9 mouse cellular contexts compared by ENCODE assay signal in genomic region chr17:34899053-34899889, GRCm38 (mm10). TPM values are rescaled to one million over a fixed set of nuclear protein-coding genes. Genes with fewer than 3 reads are reported as not detected.
DNase-seq lines count a peak whose midpoint lies in the region; ATAC-seq and TF ChIP-seq lines count a peak whose summit lies in the region.
"Had no signal": no experiment of that assay in that cellular context is flagged by ENCODE, and none has a peak within 500 bp of the region (broad histone marks: within the 10 kb centered on the region; RNA-seq: fewer than 3 reads in every experiment).

No protein-coding gene starts in this region.

- H3K4me2 ChIP-seq in embryonic facial prominence, embryonic 13.5 days = peak overlapping the region; percentile 88
- H3K4me2 ChIP-seq in midbrain, embryonic 12.5 days (replicated peaks) = peak overlapping the region; percentile 98

- H3K36me3 ChIP-seq in embryonic facial prominence, embryonic 13.5 days = peaks cover 39% of the 10 kb centered on the region
- peaks cover 55% of the 10 kb centered on the region for H3K36me3 ChIP-seq in limb, embryonic 10.5 days
- peaks cover 36% of the 10 kb centered on the region for H3K36me3 ChIP-seq in midbrain, embryonic 12.5 days
- H3K36me3 ChIP-seq in testis, adult 2 months (ENCODE audit: control insufficient read depth, insufficient read depth, low read length) = peaks cover 3% of the 10 kb centered on the region; the same call in 1 of the 2 replicates

- no peak for TF ChIP-seq CTCF in testis, adult 2 months (IDR thresholded peaks at IDR 0.05; ENCODE audit: control insufficient read depth, insufficient read depth, insufficient replicate concordance, low read depth, low read length)

- peaks cover 3% of the 10 kb centered on the region; the same call in 1 of the 2 replicates for H3K9me3 ChIP-seq in embryonic facial prominence, embryonic 13.5 days
- no peaks in the 10 kb centered on the region for H3K9me3 ChIP-seq in limb, embryonic 10.5 days (replicated peaks)
- no peaks in the 10 kb centered on the region for H3K9me3 ChIP-seq in midbrain, embryonic 12.5 days

- peak; percentile 45 for DNase-seq in gastrocnemius, postnatal 10 days
- DNase-seq in gastrocnemius, adult 8-10 months (ENCODE audit: low spot score in 2 of 2) = no peak
- peak; percentile 60 for DNase-seq in adrenal gland, adult 18-20 months (ENCODE audit: low spot score in 2 of 2)
- peak; percentile 50 for DNase-seq in heart, postnatal 4 days
- peak; percentile 60 for DNase-seq in limb, embryonic 10.5 days (ENCODE audit: low spot score)

- ATAC-seq in embryonic facial prominence, embryonic 13.5 days (ENCODE audit: insufficient number of reproducible peaks, insufficient read depth, low FRiP score, low TSS enrichment, low read depth) = 0 out of 2 replicates have a peak, but pooled peaks have one; percentile 4
- peak; percentile 14 for ATAC-seq in midbrain, embryonic 12.5 days (ENCODE audit: low FRiP score, low read depth)

- H3K27ac ChIP-seq in embryonic facial prominence, embryonic 13.5 days = peak overlapping the region; percentile 96
- peak overlapping the region; percentile 100 for H3K27ac ChIP-seq in limb, embryonic 10.5 days
- H3K27ac ChIP-seq in midbrain, embryonic 12.5 days (replicated peaks) = peak overlapping the region; percentile 96
- H3K27ac ChIP-seq in testis, adult 2 months (ENCODE audit: control insufficient read depth, insufficient read depth, low read depth, low read length) = peak overlapping the region; percentile 83

- H3K4me3 ChIP-seq in embryonic facial prominence, embryonic 13.5 days = peak overlapping the region; percentile 90
- H3K4me3 ChIP-seq in limb, embryonic 10.5 days = peak overlapping the region; percentile 99
- peak overlapping the region; percentile 100 for H3K4me3 ChIP-seq in midbrain, embryonic 12.5 days
- H3K4me3 ChIP-seq in testis, adult 2 months (ENCODE audit: control insufficient read depth, low read depth, low read length) = peak overlapping the region; percentile 91

- no peaks in the 10 kb centered on the region for H3K27me3 ChIP-seq in embryonic facial prominence, embryonic 13.5 days
- H3K27me3 ChIP-seq in limb, embryonic 10.5 days (ENCODE audit: low read depth, poor library complexity, severe bottlenecking) = no peaks in the 10 kb centered on the region
- H3K27me3 ChIP-seq in midbrain, embryonic 12.5 days = no peaks in the 10 kb centered on the region
- H3K27me3 ChIP-seq in testis, adult 2 months (ENCODE audit: control insufficient read depth, insufficient read depth, low read length) = no peaks in the 10 kb centered on the region

- WGBS in embryonic facial prominence, embryonic 13.5 days = 1% methylated on average over 44 of the region's 45 CpGs
- under 1% methylated on average over 43 of the region's 45 CpGs for WGBS in limb, embryonic 10.5 days
- WGBS in midbrain, embryonic 12.5 days = under 1% methylated on average over 43 of the region's 45 CpGs

- peaks cover 42% of the 10 kb centered on the region for H3K4me1 ChIP-seq in embryonic facial prominence, embryonic 13.5 days
- H3K4me1 ChIP-seq in limb, embryonic 10.5 days = peaks cover 46% of the 10 kb centered on the region
- peaks cover 43% of the 10 kb centered on the region for H3K4me1 ChIP-seq in midbrain, embryonic 12.5 days
- peaks cover 15% of the 10 kb centered on the region for H3K4me1 ChIP-seq in testis, adult 2 months (ENCODE audit: control insufficient read depth, insufficient read depth, low read length)

- peak overlapping the region; percentile 96 for H3K9ac ChIP-seq in embryonic facial prominence, embryonic 13.5 days
- H3K9ac ChIP-seq in midbrain, embryonic 12.5 days (replicated peaks) = peak overlapping the region; percentile 99

- no peak for TF ChIP-seq POLR2A in testis, adult 2 months (IDR thresholded peaks at IDR 0.05; ENCODE audit: control insufficient read depth, low read depth, low read length)

RNA-seq across cellular contexts. Expression of gene Ehmt2, which starts 1.0 kb away (rescaled TPM):
- 10 to 100 TPM; 40.9 to 53.7 TPM for total RNA-seq in gastrocnemius, postnatal 10 days (2021)
- 10 to 100 TPM; 31.2 to 37.2 (median 33.4) TPM for total RNA-seq in gastrocnemius, adult 8-10 months (2022)
- total RNA-seq in adrenal gland, adult 18-20 months (2021) = 100 to 1,000 TPM; 101 to 144 TPM
- polyA plus RNA-seq in embryonic facial prominence, embryonic 13.5 days (2015; fragmentation: Nextera tagmentation; extraction: Ambion mirVana) = 98.5 and 100 TPM in 2 replicates
- total RNA-seq in heart, postnatal 4 days (2021) = 10 to 100 TPM; 55.7 to 56.8 TPM
- 109 and 116 TPM in 2 replicates for polyA plus RNA-seq in limb, embryonic 10.5 days (2016; fragmentation: Nextera tagmentation; extraction: Ambion mirVana)
- 113 and 120 TPM in 2 replicates for polyA plus RNA-seq in midbrain, embryonic 12.5 days (2016; fragmentation: Nextera tagmentation; extraction: Ambion mirVana)
- polyA plus RNA-seq in testis, adult 2 months (2012; rRNA removed) = 344 and 384 TPM in 2 replicates

RNA-seq across cellular contexts. Expression of gene C2, which starts 1.2 kb away (rescaled TPM):
- 1 to 10 TPM; 4.3 to 5.6 TPM for total RNA-seq in gastrocnemius, postnatal 10 days (2021)
- total RNA-seq in gastrocnemius, adult 8-10 months (2022) = 1 to 10 TPM in 3 of 4 experiments, under 1 TPM in 1; 0.73 to 2.3 (median 2.2) TPM
- total RNA-seq in adrenal gland, adult 18-20 months (2021) = 10 to 100 TPM; 88.3 to 89.2 TPM
- 2.7 and 3.2 TPM in 2 replicates for polyA plus RNA-seq in embryonic facial prominence, embryonic 13.5 days (2015; fragmentation: Nextera tagmentation; extraction: Ambion mirVana)
- 1 to 10 TPM; 3.0 to 3.7 TPM for total RNA-seq in heart, postnatal 4 days (2021)
- 0.29 and 0.40 TPM in 2 replicates for polyA plus RNA-seq in limb, embryonic 10.5 days (2016; fragmentation: Nextera tagmentation; extraction: Ambion mirVana)
- 0.86 and 2.1 TPM in 2 replicates for polyA plus RNA-seq in midbrain, embryonic 12.5 days (2016; fragmentation: Nextera tagmentation; extraction: Ambion mirVana)
- 14.8 and 15.3 TPM in 2 replicates for polyA plus RNA-seq in testis, adult 2 months (2012; rRNA removed)

RNA-seq across cellular contexts. Expression of gene Slc44a4, which starts 15.0 kb away (rescaled TPM):
- total RNA-seq in gastrocnemius, postnatal 10 days (2021) = not detected
- under 1 TPM in 2 of 4 experiments, not detected in 2; 0.15 TPM for total RNA-seq in gastrocnemius, adult 8-10 months (2022)
- under 1 TPM; 0.30 to 0.51 TPM for total RNA-seq in adrenal gland, adult 18-20 months (2021)
- polyA plus RNA-seq in embryonic facial prominence, embryonic 13.5 days (2015; fragmentation: Nextera tagmentation; extraction: Ambion mirVana) = 0.24 and 0.83 TPM in 2 replicates
- total RNA-seq in heart, postnatal 4 days (2021) = not detected
- polyA plus RNA-seq in limb, embryonic 10.5 days (2016; fragmentation: Nextera tagmentation; extraction: Ambion mirVana) = not detected in 2 replicates
- 0.08 and 0.13 TPM in 2 replicates for polyA plus RNA-seq in midbrain, embryonic 12.5 days (2016; fragmentation: Nextera tagmentation; extraction: Ambion mirVana)
- 0.52 and 2.2 TPM in 2 replicates for polyA plus RNA-seq in testis, adult 2 months (2012; rRNA removed)

RNA-seq across cellular contexts. Expression of gene Gm20547, which starts 17.4 kb away (rescaled TPM):
- total RNA-seq in gastrocnemius, postnatal 10 days (2021) = not detected
- total RNA-seq in gastrocnemius, adult 8-10 months (2022) = not detected
- under 1 TPM in 1 of 2 experiments, not detected in 1; 0.19 TPM for total RNA-seq in adrenal gland, adult 18-20 months (2021)
- polyA plus RNA-seq in embryonic facial prominence, embryonic 13.5 days (2015; fragmentation: Nextera tagmentation; extraction: Ambion mirVana) = not detected in 2 replicates
- not detected for total RNA-seq in heart, postnatal 4 days (2021)
- 0.06 TPM in 1 of 2 replicates, not detected in the other for polyA plus RNA-seq in limb, embryonic 10.5 days (2016; fragmentation: Nextera tagmentation; extraction: Ambion mirVana)
- not detected in 2 replicates for polyA plus RNA-seq in midbrain, embryonic 12.5 days (2016; fragmentation: Nextera tagmentation; extraction: Ambion mirVana)
- not detected in 2 replicates for polyA plus RNA-seq in testis, adult 2 months (2012; rRNA removed)
- total RNA-seq: layer of hippocampus, postnatal 25 days had no signal

RNA-seq across cellular contexts. Expression of gene Zbtb12, which starts 20.0 kb away (rescaled TPM):
- total RNA-seq in gastrocnemius, postnatal 10 days (2021) = 1 to 10 TPM; 4.6 to 7.3 TPM
- 1 to 10 TPM; 7.3 to 7.9 (median 7.6) TPM for total RNA-seq in gastrocnemius, adult 8-10 months (2022)
- 10 to 100 TPM in 1 of 2 experiments, 1 to 10 TPM in 1; 9.9 to 12.4 TPM for total RNA-seq in adrenal gland, adult 18-20 months (2021)
- polyA plus RNA-seq in embryonic facial prominence, embryonic 13.5 days (2015; fragmentation: Nextera tagmentation; extraction: Ambion mirVana) = 5.5 and 7.1 TPM in 2 replicates
- total RNA-seq in heart, postnatal 4 days (2021) = 1 to 10 TPM; 7.9 TPM
- 6.2 and 6.3 TPM in 2 replicates for polyA plus RNA-seq in limb, embryonic 10.5 days (2016; fragmentation: Nextera tagmentation; extraction: Ambion mirVana)
- 11.4 and 15.1 TPM in 2 replicates for polyA plus RNA-seq in midbrain, embryonic 12.5 days (2016; fragmentation: Nextera tagmentation; extraction: Ambion mirVana)
- polyA plus RNA-seq in testis, adult 2 months (2012; rRNA removed) = 4.0 and 4.7 TPM in 2 replicates

Comparison
In these comparisons a context has a peak if more than half of its experiments do, and no peak if none do; other contexts are left out.
1. DNase-seq: peak in gastrocnemius, postnatal 10 days (single experiment), adrenal gland, adult 18-20 months (2 of 2), heart, postnatal 4 days (single experiment) and limb, embryonic 10.5 days (single experiment); none in gastrocnemius, adult 8-10 months (0 of 2).
2. RNA of gene C2, which starts 1.2 kb away (total RNA-seq): 88.3 to 89.2 TPM in adrenal gland, adult 18-20 months; 4.3 to 5.6 TPM in gastrocnemius, postnatal 10 days, 3.0 to 3.7 TPM in heart, postnatal 4 days and 0.73 to 2.3 TPM in gastrocnemius, adult 8-10 months; every median in the first group is over 10 times any median in the second.
3. Peak in every context shown above with its lines, with median percentiles within 50 percentile points of each other: H3K27ac ChIP-seq and H3K4me3 ChIP-seq.